Comparison of ENCODE assay signal across 19 mouse cellular contexts in genomic region chrX:52626963-52627716, GRCm38 (mm10). TPM values are rescaled to one million over a fixed set of nuclear protein-coding genes. Genes with fewer than 3 reads are reported as not detected.
DNase-seq lines count a peak whose midpoint lies in the region; ATAC-seq and TF ChIP-seq lines count a peak whose summit lies in the region.
"Had no signal": no experiment of that assay in that cellular context is flagged by ENCODE, and none has a peak within 500 bp of the region (broad histone marks: within the 10 kb centered on the region; RNA-seq: fewer than 3 reads in every experiment).

No protein-coding gene starts in this region.

- H3K36me3 ChIP-seq in heart, embryonic 16.5 days (ENCODE audit: control insufficient read depth, insufficient read depth) = no peaks in the 10 kb centered on the region
- no peaks in the 10 kb centered on the region for H3K36me3 ChIP-seq in heart, adult 2 months (ENCODE audit: control insufficient read depth, insufficient read depth, low read length)
- no peaks in the 10 kb centered on the region for H3K36me3 ChIP-seq in lung, embryonic 16.5 days (ENCODE audit: control insufficient read depth, insufficient read depth, low read length)
- H3K36me3 ChIP-seq in embryonic facial prominence, embryonic 14.5 days (ENCODE audit: control insufficient read depth, insufficient read depth, low read length) = no peaks in the 10 kb centered on the region
- H3K36me3 ChIP-seq in limb, embryonic 14.5 days (ENCODE audit: control insufficient read depth, insufficient read depth, low read length) = no peaks in the 10 kb centered on the region
- H3K36me3 ChIP-seq: midbrain, embryonic 10.5 days; neural tube, embryonic 15.5 days had no signal

- H3K4me2 ChIP-seq in heart, embryonic 16.5 days (ENCODE audit: low read depth, low read length) = no peak overlapping the region
- H3K4me2 ChIP-seq in lung, embryonic 16.5 days (ENCODE audit: low read depth, low read length) = no peak overlapping the region
- no peak overlapping the region; the same call in 1 of the 2 replicates for H3K4me2 ChIP-seq in embryonic facial prominence, embryonic 14.5 days (ENCODE audit: low read depth, low read length)
- no peak overlapping the region for H3K4me2 ChIP-seq in limb, embryonic 14.5 days (replicated peaks; ENCODE audit: low read depth, low read length, severe bottlenecking)
- H3K4me2 ChIP-seq: neural tube, embryonic 15.5 days had no signal

- no peak; the same call in 1 of the 2 replicates for ATAC-seq in heart, embryonic 16.5 days (replicated peaks; ENCODE audit: extremely low read depth, insufficient read depth, low FRiP score)
- ATAC-seq in lung, embryonic 16.5 days (ENCODE audit: low read depth) = peak; percentile 83
- ATAC-seq in embryonic facial prominence, embryonic 14.5 days (ENCODE audit: low read depth) = peak; percentile 70; the same call in 1 of the 2 replicates
- peak; percentile 44 for ATAC-seq in limb, embryonic 14.5 days (ENCODE audit: low FRiP score, low read depth)
- ATAC-seq: forebrain, embryonic 16.5 days; hindbrain, postnatal 0 days had no signal

- H3K9ac ChIP-seq in heart, embryonic 16.5 days (ENCODE audit: low read length) = no peak overlapping the region
- no peak overlapping the region for H3K9ac ChIP-seq in heart, adult 2 months (ENCODE audit: low read depth, low read length)
- H3K9ac ChIP-seq in lung, embryonic 16.5 days (ENCODE audit: low read length) = no peak overlapping the region
- H3K9ac ChIP-seq in embryonic facial prominence, embryonic 14.5 days (ENCODE audit: low read depth, low read length) = no peak overlapping the region
- H3K9ac ChIP-seq in limb, embryonic 14.5 days (ENCODE audit: low read depth, low read length, severe bottlenecking) = no peak overlapping the region
- H3K9ac ChIP-seq: neural tube, embryonic 15.5 days had no signal

- intact Hi-C loops in heart, adult 2 months (cut with DNase I) = no loop called here

- H3K79me2 ChIP-seq in heart, adult 2 months (replicated peaks; ENCODE audit: control insufficient read depth, insufficient read depth, low read length) = no peaks in the 10 kb centered on the region

- peak overlapping the region; percentile 7 for H3K27ac ChIP-seq in heart, embryonic 16.5 days (ENCODE audit: low read length)
- H3K27ac ChIP-seq in heart, adult 2 months = no peak overlapping the region
- H3K27ac ChIP-seq in lung, embryonic 16.5 days (ENCODE audit: low read length) = peak overlapping the region; percentile 47
- H3K27ac ChIP-seq in embryonic facial prominence, embryonic 14.5 days (replicated peaks; ENCODE audit: low read depth, low read length) = peak overlapping the region; percentile 80
- peak overlapping the region; percentile 71 for H3K27ac ChIP-seq in limb, embryonic 14.5 days (replicated peaks; ENCODE audit: low read depth, low read length)
- H3K27ac ChIP-seq: gastrocnemius, adult 2 months; hindbrain, postnatal 0 days; midbrain, embryonic 10.5 days; neural tube, embryonic 15.5 days had no signal

- no peak for TF ChIP-seq CTCF in heart, adult 2 months (IDR thresholded peaks at IDR 0.05)

- no peak overlapping the region for H3K4me3 ChIP-seq in heart, embryonic 16.5 days (ENCODE audit: low read length)
- no peak overlapping the region for H3K4me3 ChIP-seq in heart, adult 2 months
- H3K4me3 ChIP-seq in lung, embryonic 16.5 days (ENCODE audit: low read length) = no peak overlapping the region
- no peak overlapping the region for H3K4me3 ChIP-seq in embryonic facial prominence, embryonic 14.5 days (ENCODE audit: low read depth, low read length)
- no peak overlapping the region for H3K4me3 ChIP-seq in limb, embryonic 14.5 days (replicated peaks; ENCODE audit: low read length)
- H3K4me3 ChIP-seq: erythroblast, embryonic 14.5 days; gastrocnemius, adult 2 months; midbrain, embryonic 10.5 days; neural tube, embryonic 15.5 days had no signal

- TF ChIP-seq POLR2A in heart, adult 2 months (IDR thresholded peaks at IDR 0.05; ENCODE audit: insufficient read depth, low read depth, low read length) = no peak
- no peak for TF ChIP-seq POLR2A in limb, embryonic 14.5 days (IDR thresholded peaks at IDR 0.05; ENCODE audit: borderline replicate concordance, extremely low read depth, insufficient read depth, insufficient read length)

- no peaks in the 10 kb centered on the region; the same call in 1 of the 2 replicates for H3K4me1 ChIP-seq in heart, embryonic 16.5 days (ENCODE audit: control insufficient read depth, insufficient read depth, low read length)
- H3K4me1 ChIP-seq in heart, adult 2 months (ENCODE audit: control insufficient read depth, insufficient read depth, low read length) = no peaks in the 10 kb centered on the region
- peaks cover 11% of the 10 kb centered on the region; the same call in 1 of the 2 replicates for H3K4me1 ChIP-seq in lung, embryonic 16.5 days (replicated peaks; ENCODE audit: control insufficient read depth, insufficient read depth, low read length)
- H3K4me1 ChIP-seq in embryonic facial prominence, embryonic 14.5 days (ENCODE audit: control insufficient read depth, insufficient read depth, low read length) = peaks cover 23% of the 10 kb centered on the region
- H3K4me1 ChIP-seq in limb, embryonic 14.5 days (ENCODE audit: control insufficient read depth, insufficient read depth, low read length) = peaks cover 32% of the 10 kb centered on the region
- H3K4me1 ChIP-seq: neural tube, embryonic 15.5 days had no signal

- no peak for TF ChIP-seq EP300 in heart, adult 2 months (IDR thresholded peaks at IDR 0.05; ENCODE audit: insufficient read depth, low read depth, low read length)

- no peaks in the 10 kb centered on the region for H3K27me3 ChIP-seq in heart, embryonic 16.5 days (ENCODE audit: control insufficient read depth, insufficient read depth, low read length)
- H3K27me3 ChIP-seq in heart, adult 2 months (ENCODE audit: control insufficient read depth, insufficient read depth, low read length) = no peaks in the 10 kb centered on the region
- H3K27me3 ChIP-seq in lung, embryonic 16.5 days (ENCODE audit: control insufficient read depth, insufficient read depth, low read depth, low read length) = no peaks in the 10 kb centered on the region
- peaks cover 6% of the 10 kb centered on the region; the same call in 1 of the 2 replicates for H3K27me3 ChIP-seq in embryonic facial prominence, embryonic 14.5 days (replicated peaks; ENCODE audit: control insufficient read depth, insufficient read depth, low read length)
- no peaks in the 10 kb centered on the region for H3K27me3 ChIP-seq in limb, embryonic 14.5 days (ENCODE audit: control insufficient read depth, insufficient read depth, low read length)
- H3K27me3 ChIP-seq: neural tube, embryonic 15.5 days had no signal

- 47% methylated on average over 6 of the region's 6 CpGs for WGBS in heart, embryonic 16.5 days
- 53% methylated on average over 6 of the region's 6 CpGs for whole genome bisulfite sequencing in heart, adult 2 months
- WGBS in lung, embryonic 16.5 days = 27% methylated on average over 5 of the region's 6 CpGs
- 31% methylated on average over 3 of the region's 6 CpGs for whole genome bisulfite sequencing in embryonic facial prominence, embryonic 14.5 days
- WGBS in limb, embryonic 14.5 days = 44% methylated on average over 5 of the region's 6 CpGs

- H3K9me3 ChIP-seq in heart, embryonic 16.5 days (replicated peaks; ENCODE audit: control insufficient read depth, low read length) = no peaks in the 10 kb centered on the region
- no peaks in the 10 kb centered on the region for H3K9me3 ChIP-seq in lung, embryonic 16.5 days (ENCODE audit: control insufficient read depth, low read length)
- H3K9me3 ChIP-seq in embryonic facial prominence, embryonic 14.5 days (ENCODE audit: control insufficient read depth, low read length) = no peaks in the 10 kb centered on the region
- H3K9me3 ChIP-seq in limb, embryonic 14.5 days (ENCODE audit: control insufficient read depth, low read length) = no peaks in the 10 kb centered on the region
- H3K9me3 ChIP-seq: midbrain, embryonic 10.5 days; neural tube, embryonic 15.5 days had no signal

- DNase-seq in heart, adult 2 months = no peak
- no peak for DNase-seq in lung, postnatal 25 days (ENCODE audit: low spot score)
- peak; percentile 81 for DNase-seq in embryonic facial prominence, embryonic 14.5 days (ENCODE audit: low spot score)
- no peak for DNase-seq in limb, embryonic 14.5 days (ENCODE audit: low spot score)
- no peak for DNase-seq in yolk sac, embryonic 10.5 days (ENCODE audit: low spot score)
- no peak for DNase-seq in urinary bladder, adult 18-20 months (ENCODE audit: low spot score in 2 of 2)
- DNase-seq: cerebellum, adult 11-12 months; gastrocnemius, adult 2 months; heart, postnatal 4 days; kidney, postnatal 36 days; lung, adult 2 months; right cerebral cortex, postnatal 4 days had no signal

RNA-seq across cellular contexts. Expression of gene Gpc3, which starts 13.4 kb away (rescaled TPM):
- polyA plus RNA-seq in heart, embryonic 16.5 days (2015; fragmentation: Nextera tagmentation; extraction: Ambion mirVana) = 355 and 372 TPM in 2 replicates
- 10 to 100 TPM; 13.2 to 14.8 TPM for total RNA-seq in heart, adult 2 months (2021)
- polyA plus RNA-seq in heart, adult 2 months (2012; rRNA removed) = 11.9 and 24.6 TPM in 2 replicates
- polyA plus RNA-seq in lung, embryonic 16.5 days (2015; fragmentation: Nextera tagmentation; extraction: Ambion mirVana) = 452 and 477 TPM in 2 replicates
- polyA plus RNA-seq in embryonic facial prominence, embryonic 14.5 days (2014; fragmentation: Nextera tagmentation; extraction: Ambion mirVana) = 694 and 855 TPM in 2 replicates
- 730 and 849 TPM in 2 replicates for polyA plus RNA-seq in limb, embryonic 14.5 days (2012; rRNA removed)
- 985 and 1,114 TPM in 2 replicates for polyA plus RNA-seq in limb, embryonic 14.5 days (2014; fragmentation: Nextera tagmentation; extraction: Ambion mirVana)

Comparison
In these comparisons a context has a peak if more than half of its experiments do, and no peak if none do; other contexts are left out.
1. RNA of gene Gpc3, which starts 13.4 kb away (polyA plus RNA-seq): 730 to 1,114 TPM in limb, embryonic 14.5 days, 694 to 855 TPM in embryonic facial prominence, embryonic 14.5 days, 452 to 477 TPM in lung, embryonic 16.5 days and 355 to 372 TPM in heart, embryonic 16.5 days; 11.9 to 24.6 TPM in heart, adult 2 months; every median in the first group is over 10 times any median in the second.